Mouse (Mus musculus): ENCODE data around the gene Olfr718-ps1.
A peak's percentile ranks its signal among the peaks of the same experiment; 100 is the strongest.
"Not testable (repeated sequence)": the region's sequence is repeated elsewhere in the genome, so short reads cannot be mapped to it uniquely, and the experiment has no call there.

Olfr718-ps1 gene

GRCm38 (mm10) chr5:143147481-143147880 is at the start of gene Olfr718-ps1:
Olfr718-ps1 (minus strand) TSS chr5:143147581.
- DNase-seq (ENCODE audit: low spot score in 2 of 2) = no peak

GRCm38 (mm10) chr5:143196506-143196905 is 49.1 kb upstream of the Olfr718-ps1 start:
- DNase-seq (ENCODE audit: low spot score in 2 of 2) = no peak

DNA sequence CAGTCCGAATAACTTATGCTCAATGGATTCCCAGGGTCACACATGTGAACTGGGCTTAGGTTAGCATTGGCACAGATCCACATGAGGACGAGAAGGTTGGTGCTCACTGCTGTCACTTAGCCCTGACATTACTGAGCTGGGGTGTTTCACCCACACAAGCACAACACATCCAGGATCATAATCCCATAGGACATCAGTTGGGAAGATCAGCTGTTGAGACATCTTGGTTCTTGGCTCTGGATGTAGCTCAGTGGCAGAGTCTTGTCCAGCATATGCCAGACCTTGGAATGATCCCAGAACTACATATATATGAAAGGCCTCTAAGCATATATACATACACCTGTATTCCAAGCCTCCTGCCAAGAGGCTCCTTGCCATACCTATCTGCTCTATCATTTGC is 47.8 kb upstream of the Olfr718-ps1 start:
- DNase-seq (ENCODE audit: low spot score in 2 of 2) = no peak

DNA sequence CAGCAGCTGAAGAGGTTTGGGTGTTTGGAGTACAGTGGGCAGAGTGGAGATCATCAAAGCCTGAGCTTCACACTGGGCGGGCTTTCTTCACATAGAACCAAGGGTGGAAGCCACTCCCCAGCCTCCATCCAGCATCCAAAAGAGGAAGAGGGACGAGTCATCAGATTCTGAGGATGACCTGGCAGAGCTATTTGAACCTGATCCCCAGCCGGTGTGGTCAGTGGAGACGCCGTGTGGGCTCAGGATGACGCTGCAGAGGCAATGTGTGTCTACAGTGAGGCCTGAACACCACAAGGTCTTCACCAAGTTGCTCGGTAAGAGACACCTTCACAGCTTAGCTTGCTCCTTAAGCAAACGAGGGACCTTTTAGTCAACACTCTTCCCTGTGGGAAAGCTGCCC is 47.4 kb upstream of the Olfr718-ps1 start:
- not testable (repeated sequence) for DNase-seq (ENCODE audit: low spot score in 2 of 2)

DNA sequence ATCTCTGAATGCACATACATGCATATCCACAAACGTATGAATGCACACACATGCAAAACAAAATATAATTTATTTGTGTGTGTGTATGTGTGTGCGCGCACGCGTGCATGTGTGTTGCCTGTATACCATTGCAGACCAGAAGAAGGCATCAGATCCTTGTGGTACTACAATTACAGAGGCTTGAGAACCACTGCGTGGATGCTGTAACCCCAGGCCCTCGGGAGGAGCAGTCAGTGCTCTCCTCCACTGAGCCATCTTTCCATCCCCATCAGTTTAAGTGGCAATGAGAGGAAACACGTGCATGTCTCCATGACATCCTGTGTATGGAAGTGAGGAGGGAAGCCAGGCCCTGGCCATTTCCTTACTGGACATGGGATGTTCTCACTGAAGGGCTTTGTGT is 45.4 kb upstream of the Olfr718-ps1 start:
- DNase-seq (ENCODE audit: low spot score in 2 of 2) = no peak

GRCm38 (mm10) chr5:143188014-143188413 is 40.6 kb upstream of the Olfr718-ps1 start:
- DNase-seq (ENCODE audit: low spot score in 2 of 2) = not testable (repeated sequence)

GRCm38 (mm10) chr5:143180255-143181076 is 33.1 kb upstream of the Olfr718-ps1 start, which contains the start of the genes Rbak and Spdye4b:
Rbak (minus strand) TSS chr5:143180775.
Spdye4b (plus strand) TSS chr5:143181017.
- peak; percentile 92 to 93 for DNase-seq (ENCODE audit: low spot score in 2 of 2)

DNA sequence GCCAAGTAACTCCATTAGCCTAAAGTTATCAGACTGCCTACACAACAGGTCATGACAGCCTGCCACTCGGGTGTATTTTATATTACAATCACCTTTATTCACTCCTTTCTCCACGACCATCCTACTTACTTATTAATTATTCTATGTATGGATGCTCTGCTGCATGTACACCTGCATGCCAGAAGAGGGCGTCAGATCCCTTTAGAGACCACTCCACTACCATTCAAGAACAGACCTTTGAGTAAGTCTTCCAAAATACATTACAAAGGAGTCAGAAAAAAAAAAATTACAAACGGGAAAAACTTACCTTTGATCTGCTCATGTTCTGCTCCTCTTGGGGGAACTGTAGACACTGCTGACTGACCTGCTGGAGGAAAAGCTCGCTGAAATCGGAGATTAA is 31.8 kb upstream of the Olfr718-ps1 start:
- DNase-seq (ENCODE audit: low spot score in 2 of 2) = no peak

DNA sequence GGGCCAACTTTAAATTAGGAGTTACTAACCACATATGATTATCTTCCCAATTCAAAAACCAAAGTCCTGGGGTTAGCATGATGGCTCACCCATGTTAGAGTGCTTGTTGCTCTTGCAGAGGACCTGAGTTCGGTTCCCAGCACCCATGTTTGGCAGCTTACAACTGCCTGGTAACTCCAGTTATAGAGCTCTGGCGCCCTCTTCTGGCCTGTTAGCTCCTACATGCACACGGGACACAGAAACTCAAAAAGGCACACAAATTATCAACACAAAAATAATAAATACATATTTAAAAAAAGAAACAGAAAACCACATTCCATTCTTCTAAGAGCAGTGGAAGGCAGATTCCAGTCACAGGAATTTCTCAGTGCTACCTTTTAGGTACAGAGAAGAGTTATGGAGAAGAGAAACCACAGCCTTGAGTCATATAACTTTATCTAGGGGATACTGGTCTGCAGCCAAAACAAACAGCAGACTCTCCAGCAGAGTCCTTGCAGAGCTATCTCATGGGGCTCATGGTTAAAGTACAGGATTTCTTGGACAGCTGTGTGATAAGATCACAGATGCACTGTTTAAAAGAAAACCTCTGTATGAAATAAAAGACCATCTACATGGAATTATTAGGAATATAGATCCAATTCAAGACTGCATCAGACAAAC is 30.3 kb upstream of the Olfr718-ps1 start:
- no peak for DNase-seq (ENCODE audit: low spot score in 2 of 2)

- no peak for DNase-seq (ENCODE audit: low spot score in 2 of 2)
These were observed 28.6 kb upstream of the Olfr718-ps1 start for GRCm38 (mm10) chr5:143175970-143176369.

- no peak for DNase-seq (ENCODE audit: low spot score in 2 of 2)
These were observed 18.2 kb upstream of the Olfr718-ps1 start for GRCm38 (mm10) chr5:143165508-143166070.

- no peak for DNase-seq (ENCODE audit: low spot score in 2 of 2)
These were observed 8.2 kb upstream of the Olfr718-ps1 start for GRCm38 (mm10) chr5:143155534-143155933.

DNA sequence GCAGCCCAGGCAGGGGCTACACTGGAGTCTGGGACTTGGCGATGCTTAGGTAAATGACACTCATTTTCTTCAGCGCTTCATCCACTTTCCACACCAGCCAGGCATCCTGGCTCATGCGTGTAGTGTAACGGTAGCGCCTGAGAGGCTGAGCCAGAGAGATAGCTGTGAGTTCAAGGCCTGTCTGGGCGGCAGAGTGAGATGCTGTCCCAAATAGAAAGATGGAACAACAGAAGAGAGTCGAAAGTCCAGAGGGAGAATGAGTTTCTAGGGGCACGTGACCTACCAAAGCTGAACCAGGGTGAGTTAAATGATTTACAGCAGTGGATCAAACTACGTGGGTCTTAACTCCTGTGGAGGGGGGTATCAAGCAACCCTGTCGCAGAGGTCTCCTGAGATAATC is 6.4 kb upstream of the Olfr718-ps1 start:
- no peak for DNase-seq (ENCODE audit: low spot score in 2 of 2)

DNA sequence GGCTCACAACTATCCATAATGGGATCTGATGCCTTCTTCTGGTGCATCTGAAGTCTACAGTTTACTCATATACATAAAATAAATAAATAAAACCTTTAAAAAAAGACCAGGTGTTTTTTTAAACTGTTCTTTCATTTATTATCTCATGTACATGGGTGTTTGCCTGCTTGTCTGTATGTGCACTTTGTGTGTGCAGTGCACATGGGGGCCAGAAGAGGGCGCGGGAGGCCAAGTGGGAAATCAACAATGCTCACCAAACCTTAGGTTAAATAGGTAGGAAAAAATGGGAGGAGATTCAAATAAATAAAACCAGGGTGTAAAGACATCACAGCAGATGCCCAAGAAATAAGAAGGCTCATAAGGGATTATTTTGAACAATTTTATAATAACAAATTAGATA is 2.7 kb upstream of the Olfr718-ps1 start:
- DNase-seq (ENCODE audit: low spot score in 2 of 2) = no peak

DNA sequence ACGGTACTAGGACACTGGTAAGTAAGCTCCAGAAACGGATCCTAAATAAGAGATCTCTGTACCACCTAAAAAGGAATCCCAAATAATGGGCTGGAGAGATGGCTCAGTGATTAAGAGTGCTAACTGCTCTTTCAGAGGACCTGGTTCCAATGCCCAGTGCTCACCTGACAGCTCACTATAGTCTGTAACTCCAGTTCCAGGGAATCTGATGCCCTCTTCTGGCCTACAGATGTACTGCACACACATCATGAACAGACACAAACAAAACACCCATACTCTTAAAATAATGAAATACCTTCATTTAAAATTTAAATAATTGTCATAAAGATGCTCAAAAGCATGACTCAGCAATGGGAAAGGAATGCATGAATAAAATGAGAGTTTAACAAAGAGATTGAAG is 2.2 kb upstream of the Olfr718-ps1 start:
- DNase-seq (ENCODE audit: low spot score in 2 of 2) = no peak

DNA sequence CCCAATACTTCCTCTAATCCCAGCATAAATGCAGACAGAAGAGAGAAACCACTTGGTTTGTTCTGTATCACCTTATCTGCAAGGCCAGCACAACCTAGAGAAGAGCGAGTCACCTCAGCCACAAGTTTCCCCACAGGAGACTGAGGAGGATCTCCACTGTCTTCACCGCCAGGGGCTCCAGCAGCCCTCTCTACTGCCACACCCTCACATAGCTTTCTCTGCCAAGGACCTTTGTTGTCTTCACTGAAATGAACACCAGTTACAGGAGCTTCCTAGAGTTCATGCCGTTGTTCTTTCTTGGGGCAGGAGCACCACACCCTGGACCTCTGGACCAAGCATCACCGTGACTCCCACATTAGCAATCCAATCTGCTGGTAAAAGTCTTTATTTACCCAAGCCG is 1.3 kb upstream of the Olfr718-ps1 start:
- DNase-seq (ENCODE audit: low spot score in 2 of 2) = no peak

DNA sequence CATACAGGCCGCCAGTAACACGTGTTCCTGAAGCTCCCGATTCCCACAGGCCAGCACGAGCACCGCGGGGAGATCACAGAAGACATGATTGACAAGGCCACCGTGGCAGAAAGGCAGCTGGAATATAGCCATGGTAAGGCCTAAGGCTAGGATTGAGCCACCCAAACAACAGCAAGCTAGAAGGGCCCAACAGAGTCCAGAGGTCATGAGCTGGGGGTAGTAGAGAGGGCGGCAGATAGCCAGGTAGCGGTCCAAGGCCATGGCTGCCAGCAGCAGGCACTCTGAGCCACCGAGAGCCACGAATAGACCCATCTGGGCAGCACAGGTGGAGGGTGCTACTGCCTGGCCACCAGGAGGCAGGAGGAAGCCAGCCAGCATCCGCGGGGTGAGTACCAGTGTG is 9.8 kb downstream of the Olfr718-ps1 start:
- DNase-seq (ENCODE audit: low spot score in 2 of 2) = no peak

DNA sequence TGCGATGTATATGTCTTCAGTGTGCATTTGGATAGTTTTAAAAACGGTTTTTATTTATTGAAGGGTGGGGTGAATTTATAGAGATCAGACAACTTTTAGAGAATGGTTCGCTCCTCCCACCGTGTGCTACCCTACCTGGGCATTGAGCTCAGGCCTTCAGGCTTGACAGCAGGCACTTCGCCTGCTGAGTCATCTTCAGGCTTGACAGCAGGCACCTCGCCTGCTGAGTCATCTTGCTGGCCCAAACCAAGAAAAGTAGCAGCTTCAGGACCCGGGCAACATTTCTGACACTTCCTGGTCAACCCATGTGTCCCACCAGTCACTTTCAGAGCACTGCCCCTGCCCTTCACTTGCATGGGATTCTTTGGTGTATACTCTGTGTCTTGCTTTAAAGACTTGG is 12.3 kb downstream of the Olfr718-ps1 start:
- DNase-seq (ENCODE audit: low spot score in 2 of 2) = no peak

DNA sequence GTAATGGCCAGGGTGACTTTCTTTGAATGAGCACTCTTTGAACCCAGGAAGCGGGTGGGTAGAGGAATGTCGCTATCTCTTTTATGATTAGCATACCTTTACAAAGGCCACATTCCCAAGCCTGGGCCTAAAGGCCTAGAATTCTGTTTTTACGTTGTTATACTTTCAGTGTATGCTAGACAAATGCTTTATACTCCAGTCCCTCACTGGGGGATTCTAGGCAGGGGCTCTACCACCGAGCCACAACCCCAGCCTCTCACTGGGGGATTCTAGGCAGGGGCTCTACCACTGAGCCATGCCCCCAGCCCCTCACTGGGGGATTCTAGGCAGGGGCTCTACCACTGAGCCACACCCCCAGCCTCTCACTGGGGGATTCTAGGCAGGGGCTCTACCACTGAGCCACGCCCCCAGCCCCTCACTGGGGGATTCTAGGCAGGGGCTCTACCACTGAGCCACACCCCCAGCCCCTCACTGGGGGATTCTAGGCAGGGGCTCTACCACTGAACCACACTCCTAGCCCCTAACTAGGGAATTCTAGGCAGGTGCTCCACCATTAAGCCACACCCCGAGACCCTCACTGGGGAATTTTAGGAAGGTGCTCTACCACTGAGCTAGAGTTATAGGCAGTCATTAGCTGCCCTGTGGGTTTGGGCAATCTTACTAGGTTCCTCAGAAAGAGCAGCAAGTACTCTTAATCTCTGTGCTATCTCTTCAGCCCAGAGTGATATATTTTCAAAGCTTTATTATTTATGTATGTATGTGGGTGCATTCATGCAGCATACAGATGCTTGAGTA is 13.0 kb downstream of the Olfr718-ps1 start:
- not testable (repeated sequence) for DNase-seq (ENCODE audit: low spot score in 2 of 2)

DNA sequence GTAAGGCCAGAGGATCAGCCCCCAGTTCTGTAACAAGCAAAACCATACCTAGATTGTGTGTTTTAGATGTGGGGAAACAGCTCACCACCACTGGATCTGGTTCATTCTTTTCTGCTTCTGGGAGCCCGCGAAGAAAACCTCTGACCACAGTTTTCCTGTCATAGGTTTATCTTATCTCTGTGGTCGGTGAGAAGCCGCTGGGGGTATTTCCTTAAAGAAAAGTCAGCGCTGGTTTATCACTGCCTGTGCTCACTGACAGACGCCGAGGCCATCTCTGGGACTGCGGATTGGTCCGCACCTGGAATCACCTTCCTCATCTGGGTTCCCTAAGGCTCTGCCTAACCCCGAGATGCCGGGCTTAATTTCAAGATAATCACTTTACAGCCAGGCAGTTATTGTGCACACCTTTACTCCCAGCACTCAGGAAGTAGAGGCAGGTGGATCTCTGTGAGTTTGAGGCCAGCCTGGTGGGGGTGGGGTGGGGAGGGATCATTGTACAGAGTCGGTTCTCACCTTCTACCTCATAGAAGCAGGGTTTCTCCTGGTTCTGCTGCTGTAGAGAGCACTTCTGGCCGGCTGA is 14.4 kb downstream of the Olfr718-ps1 start:
- DNase-seq (ENCODE audit: low spot score in 2 of 2) = no peak

DNA sequence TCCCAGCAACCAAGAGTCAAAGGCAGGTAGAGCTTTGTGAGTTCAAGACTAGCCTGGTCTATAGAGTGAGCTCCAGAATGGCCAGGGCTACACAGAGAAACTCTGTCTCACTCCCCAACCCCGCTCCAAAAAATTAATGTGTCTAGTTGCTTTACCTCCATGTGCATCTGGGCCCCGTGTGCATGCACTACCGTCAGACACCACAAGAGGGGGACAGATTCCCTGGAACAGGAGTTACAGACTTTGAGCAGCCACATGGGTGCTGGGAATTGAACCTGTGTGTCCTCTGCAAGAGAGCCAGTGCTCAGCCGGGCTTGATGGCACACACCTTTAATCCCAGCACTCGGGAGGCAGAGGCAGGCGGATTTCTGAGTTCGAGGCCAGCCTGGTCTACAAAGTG is 17.0 kb downstream of the Olfr718-ps1 start:
- no peak for DNase-seq (ENCODE audit: low spot score in 2 of 2)

- DNase-seq (ENCODE audit: low spot score in 2 of 2) = no peak
These were observed 18.3 kb downstream of the Olfr718-ps1 start for GRCm38 (mm10) chr5:143129101-143129500.

Measured in frontal cortex, postnatal 14 days (tissue).